Mouse (Mus musculus): Measurements from ENCODE around the gene Syt14. TPM values are rescaled to one million over a fixed set of nuclear protein-coding genes. Genes with fewer than 3 reads are reported as not detected.

The Syt14 gene
- total and polyA plus RNA-seq, 2 experiments from 2014 or later, result 5.6 to 11.8 TPM

DNA sequence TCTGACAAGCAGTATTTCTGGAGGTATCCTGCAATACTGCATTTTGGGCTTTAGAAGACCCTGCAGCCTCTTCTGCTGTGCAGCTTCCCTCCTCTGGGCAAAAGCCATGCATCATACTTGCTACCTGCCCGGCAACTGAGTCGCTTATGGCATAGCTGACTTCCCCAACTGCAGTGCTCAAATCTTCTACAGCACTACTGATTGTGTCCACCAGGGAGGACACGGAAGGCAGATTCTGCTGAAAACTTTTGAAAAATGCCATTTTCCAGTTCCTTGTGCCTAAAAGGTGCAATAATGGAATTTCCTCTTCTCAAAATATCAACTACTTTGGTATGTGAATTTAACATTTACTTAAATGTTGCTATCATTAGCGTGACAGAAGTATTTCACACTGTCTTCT lies 51.2 kb downstream of the Syt14 start:
- 84% methylated on average over 4 of the region's 4 CpGs for WGBS
- H3K27me3 ChIP-seq (ENCODE audit: insufficient read depth, low read length), result no peaks in the 10 kb centered on the region
- ATAC-seq (ENCODE audit: low FRiP score) (no peak), DNase-seq (ENCODE audit: low spot score) (no peak)
- no peak overlapping the region for H3K4me3 ChIP-seq (ENCODE audit: low read depth, low read length)
- H3K4me2 ChIP-seq (ENCODE audit: low read depth, low read length, poor library complexity, severe bottlenecking), result no peak overlapping the region
- TF ChIP-seq CTCF (IDR thresholded peaks at IDR 0.05), result peak; percentile 38
- H3K4me1 ChIP-seq (ENCODE audit: insufficient read depth, low read length), result 0 out of 2 replicates have a peak, but pooled peaks cover 2% of the 10 kb centered on the region
- H3K9ac ChIP-seq (replicated peaks; ENCODE audit: low read length, poor library complexity, severe bottlenecking), result no peak overlapping the region
- H3K36me3 ChIP-seq (ENCODE audit: insufficient read depth, low read length), result 0 out of 2 replicates have a peak, but pooled peaks cover 6% of the 10 kb centered on the region
- H3K9me3 ChIP-seq (ENCODE audit: low read length), result no peaks in the 10 kb centered on the region
- no peak overlapping the region for H3K27ac ChIP-seq (ENCODE audit: low read depth, low read length)

DNA sequence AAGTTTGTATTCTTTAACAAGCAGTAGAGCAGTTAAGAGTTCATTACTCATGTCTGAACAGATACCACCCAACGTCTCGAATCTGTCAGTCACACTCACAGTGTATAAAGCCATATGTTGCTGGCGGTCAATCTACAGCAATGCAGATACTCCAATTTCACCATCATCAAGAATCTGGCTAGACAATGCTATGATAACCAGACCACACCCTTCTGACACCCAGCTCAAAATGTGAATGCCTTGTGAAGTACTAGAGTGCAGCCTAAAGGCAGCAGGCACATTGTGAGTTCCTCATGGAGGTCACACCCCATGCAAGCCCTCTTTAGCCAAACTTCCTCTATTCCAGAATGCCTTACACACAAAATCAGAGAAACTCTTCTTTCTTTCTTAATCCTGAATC lies 53.9 kb downstream of the Syt14 start:
- DNase-seq (ENCODE audit: low spot score), result no peak
- Histone ChIP-seq H3K9ac (replicated peaks; ENCODE audit: low read length, poor library complexity, severe bottlenecking) (no peak overlapping the region), H3K4me3 (ENCODE audit: low read depth, low read length) (no peak overlapping the region), H3K27ac (ENCODE audit: low read depth, low read length) (no peak overlapping the region), H3K27me3 (ENCODE audit: insufficient read depth, low read length) (no peaks in the 10 kb centered on the region), H3K9me3 (ENCODE audit: low read length) (no peaks in the 10 kb centered on the region), H3K36me3 (ENCODE audit: insufficient read depth, low read length) (peaks cover 12% of the 10 kb centered on the region; the same call in 1 of the 2 replicates), H3K4me2 (ENCODE audit: low read depth, low read length, poor library complexity, severe bottlenecking) (no peak overlapping the region), H3K4me1 (ENCODE audit: insufficient read depth, low read length) (no peaks in the 10 kb centered on the region)
- no peak for ATAC-seq (ENCODE audit: low FRiP score)
- WGBS, result 94% methylated on average over 3 of the region's 3 CpGs
- no peak for TF ChIP-seq CTCF (IDR thresholded peaks at IDR 0.05)

DNA sequence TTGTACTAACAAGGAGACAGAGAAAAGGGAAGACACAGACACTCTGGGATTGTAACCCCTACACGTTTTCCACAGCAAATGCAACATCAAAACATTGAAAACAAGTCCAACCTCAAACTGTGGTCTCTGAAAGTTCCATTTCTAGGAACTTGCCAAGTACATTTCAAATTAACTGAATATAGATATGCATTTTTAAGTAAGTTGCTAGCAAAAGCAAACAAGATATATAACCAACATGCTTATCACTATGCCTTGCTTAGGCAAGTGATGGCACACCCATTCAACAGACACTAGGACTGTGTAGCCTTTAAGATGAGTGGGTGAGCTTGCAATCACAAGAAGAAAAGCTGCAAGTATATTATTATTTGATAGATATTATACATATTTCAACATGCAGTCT lies 54.5 kb downstream of the Syt14 start:
- no peak for DNase-seq (ENCODE audit: low spot score)
- Histone ChIP-seq H3K9ac (replicated peaks; ENCODE audit: low read length, poor library complexity, severe bottlenecking) (no peak overlapping the region), H3K4me2 (ENCODE audit: low read depth, low read length, poor library complexity, severe bottlenecking) (no peak overlapping the region), H3K27me3 (ENCODE audit: insufficient read depth, low read length) (no peaks in the 10 kb centered on the region), H3K36me3 (ENCODE audit: insufficient read depth, low read length) (peaks cover 12% of the 10 kb centered on the region; the same call in 1 of the 2 replicates), H3K27ac (ENCODE audit: low read depth, low read length) (no peak overlapping the region), H3K4me1 (ENCODE audit: insufficient read depth, low read length) (no peaks in the 10 kb centered on the region), H3K4me3 (ENCODE audit: low read depth, low read length) (no peak overlapping the region), H3K9me3 (ENCODE audit: low read length) (no peaks in the 10 kb centered on the region)
- WGBS, result 88% methylated on average over 1 of the region's 1 CpGs
- ATAC-seq (ENCODE audit: low FRiP score), result no peak
- no peak for TF ChIP-seq CTCF (IDR thresholded peaks at IDR 0.05)

- no peaks in the 10 kb centered on the region for H3K4me1 ChIP-seq (ENCODE audit: insufficient read depth, low read length)
- no peak overlapping the region for H3K4me2 ChIP-seq (ENCODE audit: low read depth, low read length, poor library complexity, severe bottlenecking)
- H3K36me3 ChIP-seq (ENCODE audit: insufficient read depth, low read length), result no peaks in the 10 kb centered on the region
- H3K27me3 ChIP-seq (ENCODE audit: insufficient read depth, low read length), result no peaks in the 10 kb centered on the region
- DNase-seq (ENCODE audit: low spot score) (peak; percentile 22), ATAC-seq (ENCODE audit: low FRiP score) (no peak)
- no peak for TF ChIP-seq CTCF (IDR thresholded peaks at IDR 0.05)
- no peaks in the 10 kb centered on the region for H3K9me3 ChIP-seq (ENCODE audit: low read length)
- H3K27ac ChIP-seq (ENCODE audit: low read depth, low read length), result no peak overlapping the region
- H3K4me3 ChIP-seq (ENCODE audit: low read depth, low read length), result no peak overlapping the region
- no peak overlapping the region for H3K9ac ChIP-seq (replicated peaks; ENCODE audit: low read length, poor library complexity, severe bottlenecking)
- 63% methylated on average over 5 of the region's 5 CpGs for WGBS
These were observed 73.3 kb downstream of the Syt14 start for GRCm38 (mm10) chr1:192962323-192962722.

GRCm38 (mm10) chr1:192947839-192948173 lies 87.8 kb downstream of the Syt14 start:
- Histone ChIP-seq H3K4me3 (ENCODE audit: low read depth, low read length) (no peak overlapping the region), H3K27ac (ENCODE audit: low read depth, low read length) (peak overlapping the region; percentile 60), H3K9me3 (ENCODE audit: low read length) (no peaks in the 10 kb centered on the region), H3K27me3 (ENCODE audit: insufficient read depth, low read length) (no peaks in the 10 kb centered on the region), H3K4me1 (ENCODE audit: insufficient read depth, low read length) (peaks cover 5% of the 10 kb centered on the region; the same call in 1 of the 2 replicates), H3K4me2 (ENCODE audit: low read depth, low read length, poor library complexity, severe bottlenecking) (no peak overlapping the region), H3K9ac (replicated peaks; ENCODE audit: low read length, poor library complexity, severe bottlenecking) (0 out of 2 replicates have a peak overlapping the region, but pooled peaks have one; percentile 9), H3K36me3 (ENCODE audit: insufficient read depth, low read length) (no peaks in the 10 kb centered on the region)
- WGBS, result 15% methylated on average over 2 of the region's 2 CpGs
- peak; percentile 46 for DNase-seq (ENCODE audit: low spot score)
- no peak for TF ChIP-seq CTCF (IDR thresholded peaks at IDR 0.05)
- ATAC-seq (ENCODE audit: low FRiP score), result peak; percentile 41; the same call in 1 of the 2 replicates

- ATAC-seq (ENCODE audit: low FRiP score) (no peak), DNase-seq (ENCODE audit: low spot score) (no peak)
- WGBS, result 20% methylated on average over 1 of the region's 1 CpGs
- no peak for TF ChIP-seq CTCF (IDR thresholded peaks at IDR 0.05)
- 0 out of 2 replicates have a peak overlapping the region, but pooled peaks have one; percentile 9 for H3K9ac ChIP-seq (replicated peaks; ENCODE audit: low read length, poor library complexity, severe bottlenecking)
- no peak overlapping the region for H3K4me3 ChIP-seq (ENCODE audit: low read depth, low read length)
- no peaks in the 10 kb centered on the region for H3K27me3 ChIP-seq (ENCODE audit: insufficient read depth, low read length)
- H3K4me1 ChIP-seq (ENCODE audit: insufficient read depth, low read length), result peaks cover 5% of the 10 kb centered on the region; the same call in 1 of the 2 replicates
- no peaks in the 10 kb centered on the region for H3K9me3 ChIP-seq (ENCODE audit: low read length)
- H3K4me2 ChIP-seq (ENCODE audit: low read depth, low read length, poor library complexity, severe bottlenecking), result no peak overlapping the region
- H3K27ac ChIP-seq (ENCODE audit: low read depth, low read length), result peak overlapping the region; percentile 60
- no peaks in the 10 kb centered on the region for H3K36me3 ChIP-seq (ENCODE audit: insufficient read depth, low read length)
These were observed 88.3 kb downstream of the Syt14 start for GRCm38 (mm10) chr1:192947170-192947838.
